Mouse (Mus musculus): Measurements from ENCODE around the gene Aldh9a1.

Aldh9a1 gene

GRCm38 (mm10) chr1:167385211-167385610 is 35.4 kb downstream of the Aldh9a1 start:
- no peak for DNase-seq

- no peak for DNase-seq
These were observed 35.8 kb downstream of the Aldh9a1 start for GRCm38 (mm10) chr1:167385636-167386035.

GRCm38 (mm10) chr1:167386466-167386865 is 36.7 kb downstream of the Aldh9a1 start:
- no peak for DNase-seq

DNA sequence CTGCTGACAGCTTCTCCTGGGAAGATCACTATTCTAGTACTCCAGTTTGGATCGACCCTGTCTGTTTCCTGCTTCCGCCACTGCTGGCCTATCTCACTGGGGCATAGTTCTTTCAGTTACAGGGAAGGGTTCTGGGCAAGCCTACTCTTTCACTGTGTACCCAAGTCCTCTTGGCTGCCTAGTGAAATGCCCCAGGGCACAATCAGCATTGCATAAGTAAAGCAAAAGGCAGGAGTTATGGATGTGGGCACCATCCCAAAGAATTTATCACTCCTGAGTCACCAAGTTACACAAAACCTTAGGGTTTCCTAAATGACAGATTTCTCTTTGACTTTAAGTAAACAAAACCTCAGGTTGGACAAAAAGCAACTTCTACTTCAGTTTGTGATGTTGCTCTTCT is 37.5 kb downstream of the Aldh9a1 start:
- no peak for DNase-seq

GRCm38 (mm10) chr1:167387796-167388195 is 38.0 kb downstream of the Aldh9a1 start:
- no peak for DNase-seq

DNA sequence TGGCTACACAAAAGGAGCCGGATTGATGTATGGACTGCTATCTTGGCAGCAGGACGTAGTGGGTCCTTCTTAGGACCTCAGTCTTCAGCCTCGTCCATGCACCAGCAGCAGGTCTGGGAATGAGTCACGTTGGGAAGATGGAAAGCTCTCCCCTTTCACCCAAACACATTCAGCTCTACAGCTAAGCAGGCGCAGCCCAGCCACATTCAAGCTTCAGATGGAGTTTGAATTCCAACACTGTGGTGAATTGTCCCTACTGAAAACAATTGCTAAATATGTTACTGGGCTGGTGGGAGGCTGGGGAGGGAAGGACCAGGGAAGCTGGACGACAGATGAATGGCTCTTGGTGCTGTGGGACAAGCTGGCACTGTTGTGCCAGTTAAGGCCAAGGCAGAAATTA is 38.8 kb downstream of the Aldh9a1 start:
- no peak for DNase-seq

- no peak for DNase-seq
These were observed 39.8 kb downstream of the Aldh9a1 start for GRCm38 (mm10) chr1:167389584-167389983.

DNA sequence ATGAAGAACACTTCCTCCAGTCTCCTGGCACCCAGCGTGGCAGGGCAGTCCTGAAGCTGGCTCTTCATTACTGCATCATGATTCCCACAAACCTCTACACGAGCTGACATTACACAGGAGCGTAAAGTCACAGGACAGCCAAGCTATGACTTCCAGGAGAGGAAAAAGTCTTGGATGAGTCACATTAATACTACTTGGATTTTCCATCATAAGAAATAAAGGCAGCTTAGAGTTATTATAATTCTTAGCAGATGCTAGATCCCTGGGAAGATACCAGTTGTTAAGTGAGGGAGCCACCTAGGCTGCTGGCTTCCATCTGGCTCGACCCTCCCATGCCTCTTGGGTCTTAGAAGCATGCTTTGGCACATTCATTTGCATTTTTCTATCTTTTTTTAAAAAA is 40.6 kb downstream of the Aldh9a1 start:
- no peak for DNase-seq

DNA sequence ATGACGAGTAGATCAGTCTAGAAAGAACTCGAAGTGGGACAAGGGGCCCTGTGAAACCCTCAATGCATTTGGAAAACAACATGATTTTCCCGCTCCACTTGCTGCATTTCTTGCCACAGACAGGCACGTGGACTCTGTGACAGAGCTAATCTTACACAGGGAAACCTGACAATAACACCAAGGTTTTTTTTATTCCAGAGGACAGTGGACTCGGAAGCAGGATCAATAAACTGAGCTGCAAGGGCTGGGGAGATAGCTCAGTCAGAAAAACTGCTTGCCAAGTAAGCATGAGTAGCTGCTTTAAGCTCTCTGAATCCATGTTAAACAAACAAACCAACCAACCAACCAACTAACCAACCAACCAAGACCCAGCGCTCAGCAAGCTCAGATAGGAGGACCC is 41.5 kb downstream of the Aldh9a1 start:
- DNase-seq = no peak

DNA sequence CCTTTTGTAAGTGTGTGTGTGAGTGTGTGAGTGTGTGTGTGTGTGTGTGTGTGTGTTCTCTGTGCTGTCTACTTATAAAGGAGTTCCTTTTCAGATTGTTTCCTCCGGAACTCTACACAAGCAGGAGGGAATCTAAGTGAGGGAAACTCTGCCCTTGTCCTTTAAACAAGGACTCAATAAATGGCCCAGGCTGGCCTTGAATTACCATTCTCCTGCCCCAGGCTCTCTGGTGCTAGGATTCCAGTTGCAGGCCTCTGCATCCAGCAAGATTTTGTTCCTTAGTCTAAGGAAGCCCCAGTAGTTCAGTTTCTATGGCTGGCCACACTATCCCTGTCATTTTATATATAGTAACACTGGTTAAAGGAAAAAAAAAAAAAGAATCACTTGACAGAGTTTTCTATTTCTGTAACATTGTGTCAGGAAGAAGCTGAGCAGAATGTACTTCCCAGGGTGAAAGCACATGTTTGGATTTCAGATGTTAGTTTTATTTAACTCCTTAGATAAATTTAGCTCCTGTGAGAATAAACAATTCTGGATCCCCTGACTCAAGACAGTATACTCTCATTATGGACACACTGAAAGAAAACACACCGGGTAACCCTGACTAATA is 42.3 kb downstream of the Aldh9a1 start:
- no peak for DNase-seq

DNA sequence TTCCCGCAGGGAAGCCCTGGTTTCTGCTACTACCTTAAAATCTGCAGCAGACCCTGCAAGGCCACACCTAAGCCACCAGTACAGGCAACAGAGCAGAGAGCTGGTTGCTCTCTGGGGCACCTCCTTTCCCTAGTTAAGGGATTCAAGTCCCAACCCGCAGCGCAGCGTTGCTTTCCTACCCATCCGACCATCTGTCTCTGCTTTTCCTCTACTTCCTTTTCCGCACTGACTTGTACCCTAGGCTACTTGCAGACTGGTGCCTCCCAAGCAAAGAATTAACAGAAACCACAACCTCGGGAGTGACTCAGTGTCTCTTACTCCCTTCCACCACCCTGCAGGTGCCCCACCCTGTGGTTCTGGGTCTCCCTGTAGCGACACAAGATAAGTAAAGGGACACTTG is 42.9 kb downstream of the Aldh9a1 start:
- DNase-seq = peak; percentile 22

DNA sequence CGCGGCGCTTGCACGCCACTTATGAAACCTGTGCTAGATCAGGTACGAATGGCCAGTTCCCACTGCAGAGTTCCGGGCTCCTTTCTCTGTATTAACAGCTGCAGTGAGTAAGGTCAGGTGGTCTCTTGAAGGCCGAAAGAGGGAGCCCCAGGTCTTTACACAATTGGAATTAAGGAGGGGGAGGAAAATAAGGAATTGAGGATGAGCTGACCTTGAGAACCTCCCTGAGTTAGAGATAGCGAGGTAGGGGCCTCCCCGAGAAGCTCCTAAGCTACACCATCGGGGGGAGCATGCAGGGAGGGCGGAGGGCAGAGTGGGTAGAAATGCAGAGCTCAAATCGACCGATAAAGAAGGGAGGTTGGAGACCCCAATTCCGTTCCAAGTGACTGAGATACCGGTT is 43.5 kb downstream of the Aldh9a1 start:
- DNase-seq = no peak

GRCm38 (mm10) chr1:167393683-167394492 is 44.1 kb downstream of the Aldh9a1 start, which contains the start of gene Mgst3:
Mgst3 (minus strand) TSS chr1:167393841.
- peak; percentile 97 for DNase-seq

DNA sequence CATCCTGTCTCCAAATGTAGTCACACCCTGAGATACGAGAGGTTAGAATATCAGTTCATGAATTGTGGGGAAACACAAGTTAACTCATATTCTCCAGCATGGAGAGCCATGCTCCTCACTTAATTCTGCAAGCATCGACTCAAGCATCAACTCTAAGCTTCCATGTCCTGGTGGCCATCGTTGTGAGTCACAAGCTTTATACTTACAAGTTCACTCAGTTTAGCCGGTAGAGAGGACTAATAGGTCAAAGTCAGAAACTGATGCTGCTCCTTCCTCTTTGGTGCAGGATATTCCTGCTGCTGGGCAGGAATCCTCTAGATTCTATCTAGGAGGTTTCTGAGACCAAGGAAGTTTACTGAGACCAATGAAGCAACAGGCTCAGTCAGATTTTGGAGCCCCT is 55.4 kb downstream of the Aldh9a1 start:
- no peak for DNase-seq

DNA sequence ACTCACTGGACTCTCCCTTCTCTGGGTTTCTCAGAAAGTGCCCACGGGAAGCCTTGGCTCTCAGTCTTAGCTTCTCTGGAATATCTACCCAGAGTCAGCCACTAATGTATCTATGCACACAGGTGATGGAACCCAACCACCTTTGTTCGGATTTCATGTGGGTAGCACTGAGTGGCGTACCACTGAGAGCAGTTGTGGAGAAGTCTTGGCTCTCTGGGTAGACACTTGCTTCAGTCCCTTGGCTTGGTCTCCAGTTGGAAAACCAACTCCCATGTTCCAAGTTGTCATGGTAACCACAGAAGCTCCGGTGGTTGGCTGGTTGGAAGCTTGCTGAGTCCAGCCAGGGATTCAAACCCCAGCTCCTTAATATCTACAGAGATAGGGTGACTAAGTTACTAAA is 59.8 kb downstream of the Aldh9a1 start:
- DNase-seq = no peak

- DNase-seq = no peak
These were observed 62.4 kb downstream of the Aldh9a1 start for GRCm38 (mm10) chr1:167411991-167412715.

DNA sequence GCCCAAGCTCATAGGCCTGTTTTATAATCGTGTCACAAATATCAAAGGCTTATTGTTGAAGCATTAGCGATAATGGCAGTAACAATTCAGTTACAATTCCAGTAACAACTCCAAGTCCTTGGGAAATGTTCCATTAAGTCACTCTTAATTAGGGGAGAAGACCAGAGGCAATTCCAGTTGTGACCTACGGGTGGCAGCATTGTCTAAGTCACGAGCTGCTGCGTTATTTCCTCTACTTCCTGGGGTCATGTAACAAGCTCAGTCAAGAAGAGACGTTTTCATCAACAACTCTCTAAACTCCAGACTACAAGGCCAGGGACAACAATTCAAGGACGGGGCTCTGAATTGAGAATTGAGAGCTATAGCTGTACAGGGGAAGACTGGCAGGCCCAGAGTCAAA is 65.1 kb downstream of the Aldh9a1 start:
- DNase-seq = peak; percentile 67
